Mouse (Mus musculus) intestine, embryonic 16.5 days (tissue): ENCODE results near the gene Sema3g. TPM values are rescaled to one million over a fixed set of nuclear protein-coding genes. Genes with fewer than 3 reads are reported as not detected.
A peak's percentile ranks its signal among the peaks of the same experiment; 100 is the strongest.

ENCODE experiments used
- ATAC-seq: fragments of 200-750 bp; cut with Nextera tagmentation; 2 replicates; pipeline ENCODE4 v1.8.0; 2017; ENCODE audit warnings: moderate TSS enrichment, moderate library complexity
- H3K27ac ChIP-seq: fragments of 300-500 bp; sonication (generic); 2 replicates; pipeline ENCODE4 v1.5.1; 2014; ENCODE audit warnings: mild to moderate bottlenecking, low read length
- H3K27me3 ChIP-seq: fragments of 300-500 bp; sonication (generic); replicated peaks from 2 replicates; pipeline ENCODE4 v1.6.1; 2014; ENCODE audit warnings: low read length, control low read depth, mixed read lengths; ENCODE audit not compliant: control insufficient read depth, insufficient read depth
- H3K36me3 ChIP-seq: fragments of 300-500 bp; sonication (generic); 2 replicates; pipeline ENCODE4 v1.6.1; 2014; ENCODE audit warnings: low read length, control low read depth; ENCODE audit not compliant: control insufficient read depth, insufficient read depth
- H3K4me1 ChIP-seq: fragments of 300-500 bp; sonication (generic); 2 replicates; pipeline ENCODE4 v1.6.1; 2014; ENCODE audit warnings: low read length, control low read depth, mixed read lengths; ENCODE audit not compliant: control insufficient read depth, insufficient read depth
- H3K4me2 ChIP-seq: fragments of 300-500 bp; sonication (generic); 2 replicates; pipeline ENCODE4 v1.6.1; 2014; ENCODE audit warnings: low read depth, low read length, control low read depth
- H3K4me3 ChIP-seq: fragments of 300-500 bp; sonication (generic); 2 replicates; pipeline ENCODE4 v1.5.1; 2014; ENCODE audit warnings: mild to moderate bottlenecking, low read length
- H3K9ac ChIP-seq: fragments of 300-500 bp; sonication (generic); 2 replicates; pipeline ENCODE4 v1.6.1; 2014; ENCODE audit warnings: low read depth, low read length
- H3K9me3 ChIP-seq: fragments of 300-500 bp; sonication (generic); 2 replicates; pipeline ENCODE4 v1.6.1; 2016; ENCODE audit warnings: low read length, control low read depth; ENCODE audit not compliant: control insufficient read depth
- WGBS: fragments of 180-500 bp; shearing (Covaris S2); extraction: QIAGEN DNeasy Blood & Tissue Kit; methylation state at CpG from one replicate; pipeline ENCODE4 v1.1.7; 2014; 5-methylcytosine and 5-hydroxymethylcytosine counted together
- polyA plus RNA-seq: library from polyadenylated mRNA; unstranded; fragments of >200 nt; fragmentation: Nextera tagmentation; extraction: Ambion mirVana; gene quantifications from 2 replicates; pipeline ENCODE4 v1.2.1, GENCODE M21; 2015

Sema3g gene
- polyA plus RNA-seq, 1 experiment from 2014 or later, result 0.51 TPM

- peak within 1 kb of the TSS; percentile 98 for H3K4me3 ChIP-seq
- H3K9me3 ChIP-seq, result no peaks in the 10 kb centered on the region
- H3K9ac ChIP-seq, result peak within 1 kb of the TSS; percentile 98
- H3K4me2 ChIP-seq, result peak within 1 kb of the TSS; percentile 73
- H3K4me1 ChIP-seq, result peaks cover 8% of the 10 kb centered on the region
- H3K27ac ChIP-seq, result peak within 1 kb of the TSS; percentile 94
- ATAC-seq, result peak; percentile 93
- peaks cover 8% of the 10 kb centered on the region for H3K36me3 ChIP-seq
- H3K27me3 ChIP-seq, result no peaks in the 10 kb centered on the region
- under 1% methylated on average over 70 of the region's 75 CpGs for WGBS
These were observed 33.5 kb downstream of the Sema3g start, which contains the start of the genes Phf7 and Bap1 for GRCm38 (mm10) chr14:31251084-31251604. Gene Phf7 (minus strand): TSS chr14:31251317. Gene Bap1 (plus strand): TSS chr14:31251450.

GRCm38 (mm10) chr14:31251626-31252025 is 34.0 kb downstream of the Sema3g start:
- no peak; the same call in 1 of the 2 replicates for ATAC-seq
- H3K36me3 ChIP-seq, result peaks cover 12% of the 10 kb centered on the region
- WGBS, result 1% methylated on average over 18 of the region's 18 CpGs
- peak overlapping the region; percentile 58; the same call in 1 of the 2 replicates for H3K27ac ChIP-seq
- H3K9ac ChIP-seq, result peak overlapping the region; percentile 98
- H3K4me2 ChIP-seq, result peak overlapping the region; percentile 73
- peaks cover 8% of the 10 kb centered on the region for H3K4me1 ChIP-seq
- H3K4me3 ChIP-seq, result peak overlapping the region; percentile 98
- no peaks in the 10 kb centered on the region for H3K9me3 ChIP-seq
- no peaks in the 10 kb centered on the region for H3K27me3 ChIP-seq

- Histone ChIP-seq H3K4me1 (peaks cover 8% of the 10 kb centered on the region), H3K36me3 (peaks cover 17% of the 10 kb centered on the region), H3K27ac (no peak overlapping the region), H3K9me3 (no peaks in the 10 kb centered on the region), H3K27me3 (no peaks in the 10 kb centered on the region), H3K9ac (peak overlapping the region; percentile 98), H3K4me2 (peak overlapping the region; percentile 73), H3K4me3 (peak overlapping the region; percentile 98)
- WGBS, result 82% methylated on average over 5 of the region's 5 CpGs
- ATAC-seq, result no peak
These were observed 34.4 kb downstream of the Sema3g start for GRCm38 (mm10) chr14:31252091-31252490.

GRCm38 (mm10) chr14:31258476-31259050 is 40.9 kb downstream of the Sema3g start:
- no peak for ATAC-seq
- Histone ChIP-seq H3K9ac (no peak overlapping the region), H3K4me2 (no peak overlapping the region), H3K4me3 (no peak overlapping the region), H3K4me1 (no peaks in the 10 kb centered on the region), H3K27me3 (no peaks in the 10 kb centered on the region), H3K27ac (no peak overlapping the region), H3K36me3 (peaks cover 34% of the 10 kb centered on the region), H3K9me3 (no peaks in the 10 kb centered on the region)
- 94% methylated on average over 14 of the region's 14 CpGs for WGBS

GRCm38 (mm10) chr14:31260374-31260773 is 42.7 kb downstream of the Sema3g start:
- ATAC-seq, result peak; percentile 55
- no peaks in the 10 kb centered on the region for H3K9me3 ChIP-seq
- no peak overlapping the region for H3K4me2 ChIP-seq
- no peak overlapping the region for H3K4me3 ChIP-seq
- peaks cover 30% of the 10 kb centered on the region for H3K36me3 ChIP-seq
- H3K27ac ChIP-seq, result no peak overlapping the region
- no peaks in the 10 kb centered on the region for H3K4me1 ChIP-seq
- 92% methylated on average over 4 of the region's 4 CpGs for WGBS
- H3K27me3 ChIP-seq, result no peaks in the 10 kb centered on the region
- no peak overlapping the region for H3K9ac ChIP-seq

- H3K36me3 ChIP-seq, result peaks cover 27% of the 10 kb centered on the region
- H3K27me3 ChIP-seq, result no peaks in the 10 kb centered on the region
- H3K9me3 ChIP-seq, result no peaks in the 10 kb centered on the region
- H3K4me2 ChIP-seq, result no peak overlapping the region
- ATAC-seq, result 0 out of 2 replicates have a peak, but pooled peaks have one; percentile 24
- H3K9ac ChIP-seq, result no peak overlapping the region
- 93% methylated on average over 9 of the region's 9 CpGs for WGBS
- H3K27ac ChIP-seq, result no peak overlapping the region
- H3K4me3 ChIP-seq, result no peak overlapping the region
- no peaks in the 10 kb centered on the region for H3K4me1 ChIP-seq
These were observed 43.3 kb downstream of the Sema3g start for GRCm38 (mm10) chr14:31260932-31261331.

- Histone ChIP-seq H3K27ac (no peak overlapping the region), H3K9ac (no peak overlapping the region), H3K4me2 (no peak overlapping the region), H3K27me3 (no peaks in the 10 kb centered on the region), H3K4me1 (no peaks in the 10 kb centered on the region), H3K36me3 (no peaks in the 10 kb centered on the region), H3K9me3 (no peaks in the 10 kb centered on the region), H3K4me3 (no peak overlapping the region)
- no peak for ATAC-seq
- 87% methylated on average over 11 of the region's 11 CpGs for WGBS
These were observed 50.0 kb downstream of the Sema3g start for GRCm38 (mm10) chr14:31267649-31268048.

GRCm38 (mm10) chr14:31268301-31269001 is 50.8 kb downstream of the Sema3g start:
- Histone ChIP-seq H3K9me3 (no peaks in the 10 kb centered on the region), H3K36me3 (no peaks in the 10 kb centered on the region), H3K4me3 (no peak overlapping the region), H3K4me1 (no peaks in the 10 kb centered on the region), H3K27ac (no peak overlapping the region), H3K4me2 (peak overlapping the region; percentile 64; the same call in 1 of the 2 replicates), H3K9ac (0 out of 2 replicates have a peak overlapping the region, but pooled peaks have one; percentile 61), H3K27me3 (no peaks in the 10 kb centered on the region)
- 66% methylated on average over 9 of the region's 9 CpGs for WGBS
- ATAC-seq, result no peak

- Histone ChIP-seq H3K27me3 (no peaks in the 10 kb centered on the region), H3K9ac (peak overlapping the region; percentile 61), H3K4me3 (peak overlapping the region; percentile 39), H3K36me3 (no peaks in the 10 kb centered on the region), H3K4me1 (no peaks in the 10 kb centered on the region), H3K4me2 (peak overlapping the region; percentile 64), H3K9me3 (no peaks in the 10 kb centered on the region), H3K27ac (no peak overlapping the region)
- ATAC-seq, result peak; percentile 87
- 14% methylated on average over 27 of the region's 28 CpGs for WGBS
These were observed 51.9 kb downstream of the Sema3g start for GRCm38 (mm10) chr14:31269456-31270100.
